Mouse (Mus musculus): ENCODE measurements around the gene Dnlz. TPM values are rescaled to one million over a fixed set of nuclear protein-coding genes. Genes with fewer than 3 reads are reported as not detected.

Gene Dnlz
- polyA plus RNA-seq, 1 experiment = 31.5 TPM

GRCm38 (mm10) chr2:26315072-26315924, 36.6 kb downstream of the Dnlz start, which contains the start of gene Gpsm1:
Gene Gpsm1 (plus strand): TSS chr2:26315515.
- H3K4me3 ChIP-seq (ENCODE audit: control insufficient read depth, insufficient read depth, low read length) = peak within 1 kb of the TSS; percentile 84
- peaks cover 42% of the 10 kb centered on the region for H3K4me1 ChIP-seq (replicated peaks; ENCODE audit: control insufficient read depth, insufficient read depth, low read length)
- WGBS = under 1% methylated on average over 60 of the region's 66 CpGs
- H3K27me3 ChIP-seq (ENCODE audit: control insufficient read depth, insufficient read depth, low read length) = no peaks in the 10 kb centered on the region
- peak; percentile 30; the same call in 1 of the 2 replicates for TF ChIP-seq POLR2A (IDR thresholded peaks at IDR 0.05; ENCODE audit: control insufficient read depth, extremely low read depth, insufficient read depth, low read length, poor library complexity)
- no peak for TF ChIP-seq CTCF (IDR thresholded peaks at IDR 0.05; ENCODE audit: borderline replicate concordance, control insufficient read depth, extremely low read depth, insufficient read depth, low read length, poor library complexity)
- no peak within 1 kb of the TSS for H3K27ac ChIP-seq (ENCODE audit: control insufficient read depth, insufficient read depth, low read length)
- H3K36me3 ChIP-seq (ENCODE audit: control insufficient read depth, insufficient read depth, low read length) = no peaks in the 10 kb centered on the region
- DNase-seq = peak; percentile 70

DNA sequence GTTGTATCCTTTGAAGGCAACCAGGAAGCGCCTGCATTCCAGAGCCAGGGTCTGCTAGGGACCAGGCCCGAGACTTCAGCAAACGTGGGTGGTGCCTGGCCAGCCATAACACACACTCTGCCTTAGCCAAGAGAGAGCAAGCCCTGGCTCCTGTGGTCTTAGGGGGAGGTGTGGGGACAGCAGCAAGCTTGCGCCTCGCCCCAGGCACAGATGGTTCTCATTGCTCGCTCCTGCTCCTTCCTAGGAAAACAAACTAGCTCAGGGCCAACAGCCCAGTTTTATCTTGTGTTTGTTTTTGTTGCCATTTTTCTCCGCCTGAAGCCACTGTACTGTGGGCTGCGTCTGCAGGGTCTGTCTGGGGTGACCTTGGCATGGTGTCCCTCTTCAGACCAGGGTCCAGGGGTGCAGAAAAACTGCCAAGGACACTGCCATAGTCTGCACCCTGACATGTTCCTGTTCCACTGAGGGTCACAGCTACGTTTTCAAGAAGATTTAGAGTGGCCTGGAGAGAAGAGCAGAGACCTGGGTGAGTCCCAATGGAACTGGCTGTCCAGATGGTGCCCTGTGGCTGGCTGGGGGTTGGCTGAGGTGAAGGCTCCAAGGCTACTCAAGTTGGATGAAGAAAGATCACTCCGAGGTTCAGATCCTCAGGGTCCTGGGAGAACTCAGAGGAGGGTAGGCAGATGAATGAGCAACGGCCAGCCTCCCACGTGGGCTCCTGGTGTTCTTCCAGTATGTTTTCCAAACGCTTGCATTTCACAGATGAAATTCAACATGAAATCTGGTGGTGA, 37.4 kb downstream of the Dnlz start:
- H3K27ac ChIP-seq (ENCODE audit: control insufficient read depth, insufficient read depth, low read length) = no peak overlapping the region
- no peaks in the 10 kb centered on the region for H3K27me3 ChIP-seq (ENCODE audit: control insufficient read depth, insufficient read depth, low read length)
- no peak for TF ChIP-seq POLR2A (IDR thresholded peaks at IDR 0.05; ENCODE audit: control insufficient read depth, extremely low read depth, insufficient read depth, low read length, poor library complexity)
- TF ChIP-seq CTCF (IDR thresholded peaks at IDR 0.05; ENCODE audit: borderline replicate concordance, control insufficient read depth, extremely low read depth, insufficient read depth, low read length, poor library complexity) = no peak
- peaks cover 36% of the 10 kb centered on the region for H3K4me1 ChIP-seq (replicated peaks; ENCODE audit: control insufficient read depth, insufficient read depth, low read length)
- no peak for DNase-seq
- H3K4me3 ChIP-seq (ENCODE audit: control insufficient read depth, insufficient read depth, low read length) = peak overlapping the region; percentile 84; the same call in 1 of the 2 replicates
- 84% methylated on average over 13 of the region's 13 CpGs for WGBS
- no peaks in the 10 kb centered on the region for H3K36me3 ChIP-seq (ENCODE audit: control insufficient read depth, insufficient read depth, low read length)

DNA sequence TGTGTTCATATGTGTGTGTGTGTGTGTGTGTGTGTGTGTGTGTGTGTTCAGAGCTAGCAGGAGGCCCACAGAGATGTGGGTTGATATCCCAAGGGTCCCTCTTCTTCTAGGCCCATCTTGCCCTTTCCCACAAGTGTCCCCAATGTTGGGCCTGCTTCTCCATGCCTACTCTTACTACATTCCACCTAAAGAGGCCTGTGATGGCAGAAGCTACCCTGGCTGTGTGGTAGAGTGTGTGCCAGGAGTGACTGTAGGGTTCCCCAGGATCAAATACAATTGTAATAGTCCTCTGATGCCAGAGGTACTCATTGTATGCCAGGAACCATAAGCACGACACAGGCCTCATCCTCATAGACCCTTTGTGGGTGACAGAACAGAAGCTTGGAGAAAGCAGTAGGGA, 38.5 kb downstream of the Dnlz start:
- Histone ChIP-seq H3K36me3 (ENCODE audit: control insufficient read depth, insufficient read depth, low read length) (no peaks in the 10 kb centered on the region), H3K27ac (ENCODE audit: control insufficient read depth, insufficient read depth, low read length) (no peak overlapping the region), H3K4me3 (ENCODE audit: control insufficient read depth, insufficient read depth, low read length) (no peak overlapping the region), H3K27me3 (ENCODE audit: control insufficient read depth, insufficient read depth, low read length) (no peaks in the 10 kb centered on the region), H3K4me1 (replicated peaks; ENCODE audit: control insufficient read depth, insufficient read depth, low read length) (peaks cover 36% of the 10 kb centered on the region)
- DNase-seq = no peak
- WGBS = 92% methylated on average over 1 of the region's 1 CpGs
- no peak for TF ChIP-seq CTCF (IDR thresholded peaks at IDR 0.05; ENCODE audit: borderline replicate concordance, control insufficient read depth, extremely low read depth, insufficient read depth, low read length, poor library complexity)
- no peak for TF ChIP-seq POLR2A (IDR thresholded peaks at IDR 0.05; ENCODE audit: control insufficient read depth, extremely low read depth, insufficient read depth, low read length, poor library complexity)

GRCm38 (mm10) chr2:26312812-26313211, 39.1 kb downstream of the Dnlz start:
- no peak overlapping the region for H3K4me3 ChIP-seq (ENCODE audit: control insufficient read depth, insufficient read depth, low read length)

DNA sequence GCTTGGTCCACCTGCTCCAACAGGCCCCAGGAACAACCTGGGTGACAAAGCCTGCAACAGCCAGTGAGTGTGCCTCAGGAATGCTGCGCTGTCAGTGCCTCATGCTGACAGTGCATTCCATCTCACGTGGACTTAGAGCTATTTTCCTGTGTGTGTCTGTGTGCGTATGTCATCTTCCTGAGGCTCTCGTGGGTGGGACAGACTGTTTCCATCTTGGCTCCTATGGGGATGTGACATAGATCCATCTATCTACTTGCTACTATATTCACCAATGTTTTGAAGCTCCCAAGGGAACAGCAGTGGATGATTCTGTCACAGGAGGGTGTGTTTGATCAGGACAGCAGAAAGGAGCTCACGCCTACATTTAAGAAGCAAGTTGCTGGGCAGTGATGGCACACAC, 40.0 kb downstream of the Dnlz start:
- no peak overlapping the region for H3K27ac ChIP-seq (ENCODE audit: control insufficient read depth, insufficient read depth, low read length)
- 35% methylated on average over 5 of the region's 5 CpGs for WGBS
- no peaks in the 10 kb centered on the region for H3K27me3 ChIP-seq (ENCODE audit: control insufficient read depth, insufficient read depth, low read length)
- H3K36me3 ChIP-seq (ENCODE audit: control insufficient read depth, insufficient read depth, low read length) = no peaks in the 10 kb centered on the region
- no peak overlapping the region for H3K4me3 ChIP-seq (ENCODE audit: control insufficient read depth, insufficient read depth, low read length)
- peaks cover 36% of the 10 kb centered on the region for H3K4me1 ChIP-seq (replicated peaks; ENCODE audit: control insufficient read depth, insufficient read depth, low read length)
- DNase-seq = peak; percentile 31
- TF ChIP-seq CTCF (IDR thresholded peaks at IDR 0.05; ENCODE audit: borderline replicate concordance, control insufficient read depth, extremely low read depth, insufficient read depth, low read length, poor library complexity) = no peak
- TF ChIP-seq POLR2A (IDR thresholded peaks at IDR 0.05; ENCODE audit: control insufficient read depth, extremely low read depth, insufficient read depth, low read length, poor library complexity) = no peak

More at GRCm38 (mm10) chr2:26312812-26313211, 39.1 kb downstream of the Dnlz start:
- Histone ChIP-seq H3K27me3 (ENCODE audit: control insufficient read depth, insufficient read depth, low read length) (no peaks in the 10 kb centered on the region), H3K36me3 (ENCODE audit: control insufficient read depth, insufficient read depth, low read length) (no peaks in the 10 kb centered on the region), H3K27ac (ENCODE audit: control insufficient read depth, insufficient read depth, low read length) (no peak overlapping the region), H3K4me1 (replicated peaks; ENCODE audit: control insufficient read depth, insufficient read depth, low read length) (peaks cover 36% of the 10 kb centered on the region)
- WGBS = 53% methylated on average over 2 of the region's 2 CpGs
- no peak for DNase-seq
- TF ChIP-seq CTCF (IDR thresholded peaks at IDR 0.05; ENCODE audit: borderline replicate concordance, control insufficient read depth, extremely low read depth, insufficient read depth, low read length, poor library complexity) = no peak
- no peak for TF ChIP-seq POLR2A (IDR thresholded peaks at IDR 0.05; ENCODE audit: control insufficient read depth, extremely low read depth, insufficient read depth, low read length, poor library complexity)

DNA sequence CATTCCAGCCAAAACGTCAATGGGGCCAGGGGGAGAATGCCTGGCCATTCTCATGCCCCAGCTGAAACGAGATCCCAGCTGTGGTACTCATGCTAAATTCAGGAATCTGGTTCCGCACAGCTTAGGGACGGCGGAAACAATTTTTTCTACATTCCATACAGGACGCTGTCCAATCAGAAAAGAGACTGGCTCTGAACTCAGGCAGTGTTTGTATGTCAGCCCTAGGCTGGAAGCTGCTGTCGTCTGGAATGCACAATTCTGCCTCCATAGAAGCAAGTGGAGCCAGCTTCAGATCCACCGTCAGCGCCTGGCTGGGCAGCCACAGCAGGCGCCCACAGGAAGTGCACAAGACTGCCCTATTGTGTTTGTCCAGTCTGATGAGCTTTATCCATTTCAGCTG, 42.2 kb downstream of the Dnlz start:
- H3K4me3 ChIP-seq (ENCODE audit: control insufficient read depth, insufficient read depth, low read length) = no peak overlapping the region
- no peak for DNase-seq
- no peaks in the 10 kb centered on the region for H3K36me3 ChIP-seq (ENCODE audit: control insufficient read depth, insufficient read depth, low read length)
- H3K4me1 ChIP-seq (replicated peaks; ENCODE audit: control insufficient read depth, insufficient read depth, low read length) = peaks cover 20% of the 10 kb centered on the region
- WGBS = 88% methylated on average over 10 of the region's 10 CpGs
- TF ChIP-seq POLR2A (IDR thresholded peaks at IDR 0.05; ENCODE audit: control insufficient read depth, extremely low read depth, insufficient read depth, low read length, poor library complexity) (no peak), CTCF (IDR thresholded peaks at IDR 0.05; ENCODE audit: borderline replicate concordance, control insufficient read depth, extremely low read depth, insufficient read depth, low read length, poor library complexity) (no peak)
- H3K27ac ChIP-seq (ENCODE audit: control insufficient read depth, insufficient read depth, low read length) = no peak overlapping the region
- H3K27me3 ChIP-seq (ENCODE audit: control insufficient read depth, insufficient read depth, low read length) = no peaks in the 10 kb centered on the region
